Mouse (Mus musculus) thymus, postnatal 10 days (tissue): Measurements from ENCODE around the gene Elavl2.
"Not testable (repeated sequence)": the region's sequence is repeated elsewhere in the genome, so short reads cannot be mapped to it uniquely, and the experiment has no call there.

ENCODE experiments used
- DNase-seq, 2 experiments: peaks; one replicate each; pipeline ENCODE4 v3.0.0; 2021; ENCODE audit warnings: low spot score in 2 of 2

Elavl2 gene

GRCm38 (mm10) chr4:91334177-91334576 lies 66.4 kb downstream of the Elavl2 start:
- no peak for DNase-seq

- DNase-seq = no peak
These were observed 89.8 kb downstream of the Elavl2 start for GRCm38 (mm10) chr4:91310801-91311200.

- no peak for DNase-seq
These were observed 102.9 kb downstream of the Elavl2 start for GRCm38 (mm10) chr4:91297706-91298105.

- DNase-seq = no peak
These were observed 105.3 kb downstream of the Elavl2 start for GRCm38 (mm10) chr4:91295317-91295716.

- DNase-seq = no peak
These were observed 109.1 kb downstream of the Elavl2 start for GRCm38 (mm10) chr4:91291526-91291925.

- DNase-seq = no peak
These were observed 110.2 kb downstream of the Elavl2 start for GRCm38 (mm10) chr4:91290373-91290772.

GRCm38 (mm10) chr4:91289151-91289550 lies 111.4 kb downstream of the Elavl2 start:
- DNase-seq = no peak

- DNase-seq = no peak
These were observed 132.2 kb downstream of the Elavl2 start for GRCm38 (mm10) chr4:91268390-91268789.

- no peak for DNase-seq
These were observed 136.7 kb downstream of the Elavl2 start for GRCm38 (mm10) chr4:91263733-91264440.

GRCm38 (mm10) chr4:91262839-91263238 lies 137.7 kb downstream of the Elavl2 start:
- DNase-seq = no peak

GRCm38 (mm10) chr4:91260622-91261021 lies 140.0 kb downstream of the Elavl2 start:
- DNase-seq = no peak

- no peak for DNase-seq
These were observed 151.9 kb downstream of the Elavl2 start for GRCm38 (mm10) chr4:91248650-91249049.

- DNase-seq = not testable (repeated sequence)
These were observed 155.4 kb downstream of the Elavl2 start for GRCm38 (mm10) chr4:91245136-91245535.

GRCm38 (mm10) chr4:91244554-91244953 lies 156.0 kb downstream of the Elavl2 start:
- no peak for DNase-seq

- DNase-seq = no peak
These were observed 156.7 kb downstream of the Elavl2 start for GRCm38 (mm10) chr4:91243896-91244295.

GRCm38 (mm10) chr4:91238739-91239485 lies 161.7 kb downstream of the Elavl2 start:
- no peak for DNase-seq

GRCm38 (mm10) chr4:91236976-91237375 lies 163.6 kb downstream of the Elavl2 start:
- DNase-seq = no peak

GRCm38 (mm10) chr4:91234941-91235340 lies 165.6 kb downstream of the Elavl2 start:
- no peak for DNase-seq

- DNase-seq = no peak
These were observed 167.0 kb downstream of the Elavl2 start for GRCm38 (mm10) chr4:91233599-91233998.

- no peak for DNase-seq
These were observed 170.1 kb downstream of the Elavl2 start for GRCm38 (mm10) chr4:91230439-91230863.

GRCm38 (mm10) chr4:91228341-91228740 lies 172.2 kb downstream of the Elavl2 start:
- DNase-seq = no peak

- DNase-seq = no peak
These were observed 176.8 kb downstream of the Elavl2 start for GRCm38 (mm10) chr4:91223811-91224210.

- DNase-seq = no peak
These were observed 181.3 kb downstream of the Elavl2 start for GRCm38 (mm10) chr4:91219322-91219721.
